Mouse (Mus musculus): ENCODE data around the gene Gm21828. TPM values are rescaled to one million over a fixed set of nuclear protein-coding genes. Genes with fewer than 3 reads are reported as not detected.
"Not testable (repeated sequence)": the region's sequence is repeated elsewhere in the genome, so short reads cannot be mapped to it uniquely, and the experiment has no call there.

The Gm21828 gene
- polyA plus RNA-seq (2012; rRNA removed): not detected in 2 replicates
- polyA plus RNA-seq (2014; fragmentation: Nextera tagmentation; extraction: Ambion mirVana): not detected in 2 replicates

DNA sequence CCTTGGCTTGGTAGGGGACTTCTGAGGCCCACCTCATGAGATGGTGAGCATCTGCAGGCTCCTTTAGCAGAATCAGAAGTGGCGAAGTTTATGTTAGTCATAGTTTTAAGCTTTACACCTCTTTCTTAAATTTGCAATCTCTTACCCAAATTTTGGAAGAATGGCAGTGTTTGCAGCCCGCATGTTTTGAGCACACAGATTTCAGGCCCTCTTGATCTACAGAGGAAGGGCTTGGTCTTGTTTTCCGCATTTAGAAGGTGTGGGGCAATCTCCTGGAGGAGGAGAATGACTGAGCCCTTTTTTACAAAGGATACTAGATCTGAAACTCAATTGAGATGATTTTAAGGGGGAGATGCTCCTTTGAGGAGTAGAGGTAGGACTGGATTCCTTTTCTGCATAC, at the start of gene Gm21828:
Gene Gm21828, minus strand, starts transcription at position 101 of the 400 bp plus-strand sequence.
- H3K36me3 ChIP-seq (ENCODE audit: control insufficient read depth, insufficient read depth, low read length); H3K4me2 ChIP-seq (replicated peaks; ENCODE audit: low read depth, low read length, severe bottlenecking); H3K9ac ChIP-seq (ENCODE audit: low read depth, low read length, severe bottlenecking); H3K4me1 ChIP-seq (ENCODE audit: control insufficient read depth, insufficient read depth, low read length); ATAC-seq (ENCODE audit: low FRiP score, low read depth); H3K27ac ChIP-seq (replicated peaks; ENCODE audit: low read depth, low read length); H3K27me3 ChIP-seq (ENCODE audit: control insufficient read depth, insufficient read depth, low read length); H3K4me3 ChIP-seq (replicated peaks; ENCODE audit: low read length); DNase-seq (ENCODE audit: low spot score); H3K9me3 ChIP-seq (ENCODE audit: control insufficient read depth, low read length): not testable (repeated sequence)
- no CpG with 5 or more reads among the region's 3 CpGs for WGBS

DNA sequence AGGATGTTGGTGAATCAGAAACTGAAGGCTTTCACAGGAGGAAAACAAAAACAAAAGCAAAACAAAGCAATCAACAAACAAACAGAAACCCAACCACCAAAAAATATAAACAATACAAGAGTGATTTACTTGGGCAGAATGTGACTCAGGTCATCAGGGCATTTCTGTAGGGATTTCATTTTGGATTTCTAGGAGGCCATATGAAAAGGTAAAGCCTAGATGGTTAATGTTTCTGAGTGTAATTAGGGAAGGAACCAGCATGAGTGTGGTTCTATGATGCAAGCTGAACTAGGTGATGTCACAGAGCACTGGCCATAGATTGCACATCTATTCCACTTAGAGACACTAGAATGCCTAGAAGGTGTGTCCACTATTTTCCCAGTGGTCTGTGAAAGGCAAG, 28.4 kb upstream of the Gm21828 start, which contains the start of the genes Gm21440 and Gm21454:
Gene Gm21440, plus strand, starts transcription at position 301 of the 400 bp plus-strand sequence.
Gene Gm21454, plus strand, starts transcription at position 352 of the 400 bp plus-strand sequence.
- not testable (repeated sequence) for ATAC-seq (ENCODE audit: low FRiP score, low read depth); H3K4me1 ChIP-seq (ENCODE audit: control insufficient read depth, insufficient read depth, low read length); H3K27me3 ChIP-seq (ENCODE audit: control insufficient read depth, insufficient read depth, low read length); DNase-seq (ENCODE audit: low spot score); H3K9me3 ChIP-seq (ENCODE audit: control insufficient read depth, low read length); H3K4me2 ChIP-seq (replicated peaks; ENCODE audit: low read depth, low read length, severe bottlenecking); H3K4me3 ChIP-seq (replicated peaks; ENCODE audit: low read length); H3K27ac ChIP-seq (replicated peaks; ENCODE audit: low read depth, low read length); H3K9ac ChIP-seq (ENCODE audit: low read depth, low read length, severe bottlenecking); H3K36me3 ChIP-seq (ENCODE audit: control insufficient read depth, insufficient read depth, low read length)

Other genes starting within 250 kb of the Gm21828 start
- not detected in 2 replicates for gene Gm20807, start 181.0 kb downstream of the Gm21828 start, polyA plus RNA-seq (2012; rRNA removed)
- gene Gm20807, start 181.0 kb downstream of the Gm21828 start, polyA plus RNA-seq (2014; fragmentation: Nextera tagmentation; extraction: Ambion mirVana): not detected in 2 replicates
- gene Gm21891, start 90.4 kb downstream of the Gm21828 start, polyA plus RNA-seq (2012; rRNA removed): not detected in 2 replicates
- gene Gm21891, start 90.4 kb downstream of the Gm21828 start, polyA plus RNA-seq (2014; fragmentation: Nextera tagmentation; extraction: Ambion mirVana): not detected in 2 replicates
- not detected in 2 replicates for gene Gm21425, start 62.0 kb downstream of the Gm21828 start, polyA plus RNA-seq (2012; rRNA removed)
- gene Gm21425, start 62.0 kb downstream of the Gm21828 start, polyA plus RNA-seq (2014; fragmentation: Nextera tagmentation; extraction: Ambion mirVana): not detected in 2 replicates
- not detected in 2 replicates for gene Gm21440, start 28.5 kb upstream of the Gm21828 start, polyA plus RNA-seq (2012; rRNA removed)
- gene Gm21440, start 28.5 kb upstream of the Gm21828 start, polyA plus RNA-seq (2014; fragmentation: Nextera tagmentation; extraction: Ambion mirVana): not detected in 2 replicates
- not detected in 2 replicates for gene Gm21454, start 28.5 kb upstream of the Gm21828 start, polyA plus RNA-seq (2012; rRNA removed)
- not detected in 2 replicates for gene Gm21454, start 28.5 kb upstream of the Gm21828 start, polyA plus RNA-seq (2014; fragmentation: Nextera tagmentation; extraction: Ambion mirVana)
- gene Gm21725, start 125.1 kb upstream of the Gm21828 start, polyA plus RNA-seq (2012; rRNA removed): not detected in 2 replicates
- gene Gm21725, start 125.1 kb upstream of the Gm21828 start, polyA plus RNA-seq (2014; fragmentation: Nextera tagmentation; extraction: Ambion mirVana): not detected in 2 replicates
- not detected in 2 replicates for gene Gm21866, start 241.7 kb upstream of the Gm21828 start, polyA plus RNA-seq (2012; rRNA removed)
- gene Gm21866, start 241.7 kb upstream of the Gm21828 start, polyA plus RNA-seq (2014; fragmentation: Nextera tagmentation; extraction: Ambion mirVana): not detected in 2 replicates